Mouse (Mus musculus) lung, adult 2 months (tissue): ENCODE results near the gene Ttc23. TPM values are rescaled to one million over a fixed set of nuclear protein-coding genes. Genes with fewer than 3 reads are reported as not detected.

ENCODE experiments used
- DNase-seq: peaks from one replicate; pipeline ENCODE4 v3.0.0; 2022
- H3K4me1 ChIP-seq: fragments of 200-500 bp; 2 replicates; pipeline ENCODE4 v1.6.1; 2011; ENCODE audit warnings: low read length; ENCODE audit not compliant: control insufficient read depth, insufficient read depth
- H3K4me3 ChIP-seq: fragments of 200-500 bp; replicated peaks from 2 replicates; pipeline ENCODE3; 2011; ENCODE audit warnings: low read depth, mild to moderate bottlenecking, control low read depth, low read length; ENCODE audit errors: extremely low read depth
- CTCF ChIP-seq: fragments of 200-500 bp; IDR thresholded peaks from 2 replicates; pipeline ENCODE4 v1.5.1; 2011; ENCODE audit warnings: mild to moderate bottlenecking, low read length, control low read depth; ENCODE audit not compliant: insufficient read depth
- POLR2A ChIP-seq: fragments of 200-500 bp; IDR thresholded peaks from 2 replicates; pipeline ENCODE4 v1.6.1; 2011; ENCODE audit warnings: low read depth, mild to moderate bottlenecking, control low read depth, low read length, borderline replicate concordance; ENCODE audit errors: extremely low read depth
- WGBS: fragments of 180-500 bp; shearing (Covaris S2); methylation state at CpG from one replicate; pipeline ENCODE4 v1.1.7; 2018; 5-methylcytosine and 5-hydroxymethylcytosine counted together
- polyA plus RNA-seq: library from polyadenylated mRNA; depleted of rRNA; stranded (reverse); fragments of >200 nt; gene quantifications from 2 replicates; pipeline ENCODE4 v1.2.3, GENCODE M21; 2012

Ttc23 gene
- polyA plus RNA-seq, 1 experiment = 10.0 TPM

DNA sequence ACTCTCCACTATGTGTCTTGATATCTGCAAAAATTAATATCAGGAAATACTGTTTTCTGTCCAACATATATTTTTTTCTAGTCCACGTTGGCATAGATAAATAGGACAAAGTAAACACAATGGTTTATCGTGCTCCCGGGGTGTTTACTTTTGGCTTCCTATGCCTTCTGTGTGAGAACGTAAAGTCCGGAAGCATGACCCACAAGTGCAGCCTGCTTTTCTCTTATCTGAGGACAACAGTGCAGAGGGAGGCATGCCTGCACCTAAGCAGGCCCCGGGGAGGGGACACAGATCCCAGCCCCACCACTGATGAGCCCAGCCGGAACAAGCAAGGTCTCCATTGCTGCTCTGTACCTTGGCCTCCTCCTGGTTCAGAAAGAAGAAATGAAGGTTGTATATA, 63.0 kb downstream of the Ttc23 start:
- WGBS = 34% methylated on average over 7 of the region's 7 CpGs
- TF ChIP-seq POLR2A (no peak), CTCF (no peak)
- Histone ChIP-seq H3K4me3 (no peak overlapping the region), H3K4me1 (peaks cover 4% of the 10 kb centered on the region)
- DNase-seq = no peak

DNA sequence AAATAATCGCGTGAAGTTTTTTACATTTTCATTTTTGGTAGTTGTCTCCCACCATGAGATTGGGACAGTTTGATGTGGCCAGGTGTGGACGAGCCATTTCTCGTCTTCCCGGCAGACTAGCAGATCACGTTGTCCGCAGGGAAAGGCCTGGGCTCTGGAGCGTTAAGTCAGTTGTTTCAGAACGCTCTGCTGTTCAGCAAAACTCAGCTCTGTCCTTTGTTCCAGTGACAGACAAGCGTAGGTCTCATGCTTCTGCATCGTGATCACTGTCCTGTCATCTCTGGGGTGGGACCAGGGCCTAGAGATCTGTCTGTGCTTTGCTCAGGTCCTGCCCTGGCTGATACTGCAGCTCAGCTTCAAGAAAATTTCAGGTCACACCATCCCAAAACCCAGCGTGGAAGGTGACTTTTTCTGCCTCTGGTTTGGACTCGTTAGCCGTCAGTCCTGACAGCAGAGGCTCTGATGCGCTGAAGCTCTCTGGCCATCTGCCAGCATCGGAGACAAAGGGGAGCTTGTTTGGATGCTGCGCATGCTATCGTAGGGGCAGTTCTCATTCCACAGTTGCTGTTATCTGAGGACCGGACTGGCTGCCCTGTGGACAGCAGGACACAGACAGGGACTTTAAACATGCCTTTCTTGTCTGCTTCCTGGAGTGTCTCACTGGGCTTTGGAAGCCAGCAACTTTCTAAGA, 66.8 kb downstream of the Ttc23 start:
- TF ChIP-seq CTCF = no peak
- TF ChIP-seq POLR2A = no peak
- no peak for DNase-seq
- 68% methylated on average over 19 of the region's 19 CpGs for WGBS
- H3K4me3 ChIP-seq = no peak overlapping the region
- H3K4me1 ChIP-seq = peaks cover 12% of the 10 kb centered on the region

DNA sequence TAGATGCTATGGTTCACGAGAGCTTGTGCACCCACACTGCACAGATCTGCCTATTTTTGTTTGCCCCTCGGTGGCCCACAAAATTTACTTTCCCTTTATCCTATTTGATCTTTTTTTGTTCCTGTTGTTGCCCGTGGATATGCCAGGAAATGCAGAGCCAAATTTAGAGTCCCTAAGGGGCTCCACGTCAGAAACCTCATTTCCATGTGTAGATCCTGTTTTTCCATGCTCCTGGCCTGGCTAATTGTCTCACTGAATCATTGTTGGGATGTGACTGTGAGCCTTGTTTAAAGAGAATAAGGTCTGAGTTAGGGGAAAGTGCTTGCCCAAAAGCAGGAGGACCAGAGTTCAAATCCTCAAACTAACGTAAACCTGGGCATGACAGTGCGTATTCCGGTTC, 68.0 kb downstream of the Ttc23 start:
- Histone ChIP-seq H3K4me3 (no peak overlapping the region), H3K4me1 (peaks cover 9% of the 10 kb centered on the region; the same call in 1 of the 2 replicates)
- DNase-seq = no peak
- TF ChIP-seq CTCF = no peak
- no peak for TF ChIP-seq POLR2A
- WGBS = 61% methylated on average over 7 of the region's 7 CpGs

DNA sequence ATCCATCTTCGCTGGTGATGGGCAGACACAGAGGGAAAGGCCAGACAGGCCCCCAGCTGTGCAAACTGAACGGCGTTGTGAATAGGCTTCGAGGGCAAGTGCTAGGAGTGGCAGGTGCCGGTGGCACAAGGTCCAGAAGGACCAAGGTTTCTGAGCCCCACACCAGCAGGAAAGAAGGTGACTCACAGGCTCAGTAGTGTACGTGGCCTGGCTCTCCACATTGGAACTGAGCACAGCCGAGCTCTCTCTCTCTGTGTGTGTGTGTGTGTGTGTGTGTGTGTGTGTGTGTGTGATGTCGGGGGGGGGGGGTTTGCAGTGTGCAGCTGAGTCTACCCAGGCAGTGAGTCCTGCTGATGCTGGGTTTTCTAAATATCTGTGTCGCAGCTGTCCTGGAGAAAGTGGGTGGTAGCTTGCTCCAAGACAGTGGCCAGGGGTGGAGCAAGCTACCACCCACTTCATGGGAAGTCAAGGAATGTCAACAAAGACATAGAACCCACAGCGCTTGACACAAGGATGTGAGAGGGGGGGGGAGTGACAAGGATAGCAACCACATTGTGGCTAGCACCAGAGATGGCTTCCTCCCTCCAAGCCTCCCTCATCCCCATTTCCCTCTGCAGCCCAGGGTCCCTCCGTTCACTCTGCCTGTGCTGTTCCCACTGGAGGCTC, 69.1 kb downstream of the Ttc23 start:
- 40% methylated on average over 11 of the region's 11 CpGs for WGBS
- DNase-seq = no peak
- Histone ChIP-seq H3K4me1 (peaks cover 9% of the 10 kb centered on the region; the same call in 1 of the 2 replicates), H3K4me3 (no peak overlapping the region)
- TF ChIP-seq CTCF = no peak
- TF ChIP-seq POLR2A = no peak

DNA sequence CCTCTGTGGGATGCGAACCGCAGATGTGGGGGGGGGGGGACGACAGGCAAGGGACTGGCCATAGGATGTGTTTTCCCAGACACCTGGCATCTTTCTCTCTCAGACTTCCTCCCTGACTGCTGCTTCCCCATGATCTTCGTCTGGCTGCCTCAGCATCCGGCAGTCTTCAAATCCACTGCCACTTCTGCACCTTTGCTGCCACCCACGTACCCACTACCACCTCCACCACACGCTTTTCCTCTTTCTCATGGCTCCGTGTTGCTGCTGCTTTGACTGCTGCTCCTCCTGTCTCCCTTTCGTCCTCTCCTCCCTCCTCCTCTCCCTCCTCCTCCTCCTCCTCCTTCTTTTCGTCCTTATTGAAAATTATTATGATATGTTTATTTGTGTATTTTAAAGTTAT, 69.7 kb downstream of the Ttc23 start:
- DNase-seq = no peak
- 68% methylated on average over 10 of the region's 10 CpGs for WGBS
- Histone ChIP-seq H3K4me1 (peaks cover 9% of the 10 kb centered on the region; the same call in 1 of the 2 replicates), H3K4me3 (no peak overlapping the region)
- TF ChIP-seq POLR2A = no peak
- no peak for TF ChIP-seq CTCF

DNA sequence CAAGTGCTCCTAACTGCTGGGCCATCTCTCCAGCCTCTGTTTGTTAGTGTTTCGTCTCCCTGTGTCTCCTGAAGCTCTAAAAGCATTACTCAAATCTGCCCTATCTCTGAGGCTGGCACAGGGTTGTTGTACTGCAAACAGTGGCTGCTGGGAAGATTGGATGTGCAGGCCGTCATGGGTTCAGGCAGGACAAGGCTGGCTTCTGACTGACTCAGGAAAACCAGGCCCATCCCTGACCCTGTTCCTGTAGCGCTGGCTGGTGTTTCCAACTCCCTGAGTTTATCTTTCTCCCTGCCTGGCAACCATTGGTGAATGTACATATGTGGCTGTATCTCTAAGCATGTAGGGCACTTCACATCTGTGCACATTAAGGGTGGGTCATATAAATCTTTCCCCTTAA, 70.3 kb downstream of the Ttc23 start:
- 82% methylated on average over 3 of the region's 3 CpGs for WGBS
- TF ChIP-seq CTCF (no peak), POLR2A (no peak)
- H3K4me3 ChIP-seq = no peak overlapping the region
- no peak for DNase-seq
- H3K4me1 ChIP-seq = peaks cover 9% of the 10 kb centered on the region; the same call in 1 of the 2 replicates

DNA sequence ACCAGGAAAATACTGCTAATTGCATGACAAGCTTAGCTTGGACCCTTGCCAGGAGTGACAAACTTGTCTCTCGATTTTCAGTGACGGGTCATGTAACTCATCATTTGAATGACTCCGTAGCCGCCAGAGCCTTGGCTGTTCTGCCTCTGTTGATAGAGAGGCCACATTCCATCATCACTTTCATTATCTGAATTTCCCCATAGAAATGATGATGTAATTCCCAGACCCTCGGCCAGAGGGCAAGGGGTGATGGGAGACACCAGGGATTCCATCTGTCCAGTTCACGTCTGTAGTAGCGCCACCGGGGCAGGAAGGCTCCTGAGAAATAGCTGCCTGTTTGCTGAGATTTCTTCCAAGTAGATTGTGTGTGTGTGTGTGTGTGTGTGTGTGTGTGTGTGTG, 71.6 kb downstream of the Ttc23 start:
- TF ChIP-seq CTCF (no peak), POLR2A (no peak)
- 60% methylated on average over 8 of the region's 8 CpGs for WGBS
- no peak for DNase-seq
- Histone ChIP-seq H3K4me3 (no peak overlapping the region), H3K4me1 (peaks cover 9% of the 10 kb centered on the region; the same call in 1 of the 2 replicates)

DNA sequence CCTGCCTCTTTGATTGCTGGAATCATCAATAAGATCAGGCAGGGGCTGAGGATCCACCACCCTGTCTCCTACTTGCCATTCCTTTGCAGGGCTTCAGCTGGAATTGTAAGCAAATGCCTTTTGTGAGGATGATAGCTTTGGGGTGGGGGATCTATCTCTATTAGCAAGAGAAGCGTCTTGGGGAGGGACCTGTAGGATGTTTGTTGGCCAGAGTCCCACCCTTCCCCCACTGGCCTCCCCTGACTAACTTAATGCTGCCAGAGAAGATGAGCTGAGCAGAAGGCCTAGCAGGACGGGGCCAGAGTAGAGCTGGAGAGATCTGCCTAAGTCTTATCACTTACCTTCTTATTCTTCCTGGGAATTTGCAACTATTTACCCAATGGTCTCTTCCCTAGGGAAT, 75.0 kb downstream of the Ttc23 start:
- DNase-seq = no peak
- Histone ChIP-seq H3K4me3 (no peak overlapping the region), H3K4me1 (no peaks in the 10 kb centered on the region)
- WGBS = 49% methylated on average over 2 of the region's 2 CpGs
- TF ChIP-seq POLR2A (no peak), CTCF (no peak)

DNA sequence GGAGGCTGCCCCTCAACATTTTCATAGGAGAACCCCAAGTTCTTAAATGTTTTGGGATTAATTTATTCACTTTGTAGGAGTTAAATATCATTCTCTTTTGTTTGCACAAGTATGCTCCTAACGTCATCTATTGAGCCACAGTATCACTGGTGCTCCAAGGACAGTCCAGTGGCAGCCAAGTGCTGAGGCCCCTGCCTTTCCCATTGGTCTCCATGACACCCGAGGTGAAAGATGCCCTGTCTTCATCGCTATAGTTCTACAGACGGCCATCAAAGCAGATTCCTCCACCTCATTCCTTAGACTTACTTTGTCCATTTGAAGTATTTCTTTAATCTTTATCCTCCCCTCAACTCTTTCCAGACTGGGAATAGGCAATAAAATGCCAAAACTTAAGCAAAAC, 77.3 kb downstream of the Ttc23 start:
- no peak for DNase-seq
- no peak for TF ChIP-seq POLR2A
- no peak for TF ChIP-seq CTCF
- 79% methylated on average over 4 of the region's 4 CpGs for WGBS
- Histone ChIP-seq H3K4me1 (no peaks in the 10 kb centered on the region), H3K4me3 (no peak overlapping the region)

DNA sequence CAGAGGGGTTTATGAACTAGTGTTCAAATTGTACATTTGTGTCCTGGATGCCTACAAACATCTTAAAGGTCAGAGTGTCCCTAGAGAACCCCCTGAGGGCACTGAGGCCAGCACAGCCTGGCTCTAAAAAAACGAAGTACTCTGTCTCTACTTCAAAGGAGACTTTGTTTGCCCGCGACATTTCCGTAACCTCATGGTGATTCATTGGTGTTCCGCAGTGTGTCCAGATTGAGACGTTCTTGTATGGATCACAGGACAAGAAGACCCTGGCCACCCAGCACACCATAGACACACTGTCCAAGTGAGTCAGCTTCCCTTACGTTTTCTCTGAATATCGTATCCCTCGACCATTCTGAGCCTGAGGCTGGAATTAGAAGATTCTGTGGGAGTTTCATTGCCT, 77.8 kb downstream of the Ttc23 start:
- WGBS = 83% methylated on average over 9 of the region's 9 CpGs
- TF ChIP-seq CTCF (no peak), POLR2A (no peak)

DNA sequence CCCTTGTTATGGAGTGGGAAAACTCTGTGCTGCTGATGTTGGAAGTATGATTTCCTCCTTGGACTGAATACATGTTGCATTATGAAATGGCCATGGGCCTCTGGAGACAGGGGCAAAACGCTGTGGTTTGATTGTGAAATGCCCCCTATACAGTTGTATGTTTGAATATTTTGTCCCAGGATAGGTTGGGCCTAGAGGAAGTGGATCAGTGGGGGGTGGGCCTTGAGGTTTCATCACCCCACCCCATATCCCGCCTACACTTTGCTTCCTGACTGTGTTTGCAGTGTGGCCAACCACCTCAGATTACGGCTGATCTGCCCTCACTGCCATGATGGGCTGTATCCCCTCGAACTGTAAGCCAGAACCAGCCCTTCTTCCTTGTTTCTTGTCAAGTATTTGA, 81.0 kb downstream of the Ttc23 start:
- no peak overlapping the region for H3K4me3 ChIP-seq
- TF ChIP-seq POLR2A (no peak), CTCF (no peak)
- peaks cover 7% of the 10 kb centered on the region for H3K4me1 ChIP-seq
- WGBS = 87% methylated on average over 4 of the region's 4 CpGs
- DNase-seq = no peak

More for the DNA sequence above, 77.8 kb downstream of the Ttc23 start:
- H3K4me1 ChIP-seq = peaks cover under 1% of the 10 kb centered on the region; the same call in 1 of the 2 replicates
- no peak overlapping the region for H3K4me3 ChIP-seq
- DNase-seq = no peak
